ENCODE assay signal across 30 mouse cellular contexts in genomic region chr2:75614577-75614976, GRCm38 (mm10). TPM values are rescaled to one million over a fixed set of nuclear protein-coding genes. Genes with fewer than 3 reads are reported as not detected.
DNase-seq lines count a peak whose midpoint lies in the region; ATAC-seq and TF ChIP-seq lines count a peak whose summit lies in the region.
"Had no signal": no experiment of that assay in that cellular context is flagged by ENCODE, and none has a peak within 500 bp of the region (broad histone marks: within the 10 kb centered on the region; RNA-seq: fewer than 3 reads in every experiment).

No protein-coding gene starts in this region.

- TF ChIP-seq CTCF in bone marrow macrophage, adult 2 months (IDR thresholded peaks at IDR 0.05; ENCODE audit: low read depth, low read length): no peak
- TF ChIP-seq CTCF in stomach, postnatal 0 days (IDR thresholded peaks at IDR 0.05; ENCODE audit: low read depth): no peak

- DNase-seq in stomach, postnatal 0 days (ENCODE audit: low spot score): no peak
- no peak for DNase-seq in frontal cortex, postnatal 25 days (ENCODE audit: low spot score in 2 of 2)
- no peak for DNase-seq in left cerebral cortex, adult 18-20 months (ENCODE audit: low spot score in 2 of 2)
- no peak for DNase-seq in left cerebral cortex, postnatal 36 days (ENCODE audit: low spot score in 2 of 2)
- DNase-seq: adrenal gland, postnatal 14 days; cerebellum, adult 11-12 months; cerebellum, adult 9-11 months; gastrocnemius, postnatal 14 days; heart, adult 2 months; heart, postnatal 10 days; kidney, adult 2 months; left cerebral cortex, postnatal 4 days; liver, embryonic 13.5 days; lung, adult 18-20 months; lung, postnatal 10 days; right cerebral cortex, postnatal 4 days; thymus, postnatal 14 days had no signal

- no peak overlapping the region for H3K4me2 ChIP-seq in stomach, postnatal 0 days (replicated peaks; ENCODE audit: low read depth)
- H3K4me2 ChIP-seq: forebrain, embryonic 12.5 days; heart, embryonic 13.5 days; hindbrain, embryonic 14.5 days; limb, embryonic 15.5 days; liver, embryonic 13.5 days; midbrain, embryonic 12.5 days; neural tube, embryonic 13.5 days had no signal

- H3K9me3 ChIP-seq in stomach, postnatal 0 days (ENCODE audit: control insufficient read depth, low read length): no peaks in the 10 kb centered on the region
- H3K9me3 ChIP-seq: forebrain, embryonic 12.5 days; G1E; heart, embryonic 13.5 days; limb, embryonic 15.5 days; liver, embryonic 13.5 days; midbrain, embryonic 12.5 days; neural tube, embryonic 13.5 days had no signal

- no peaks in the 10 kb centered on the region for H3K36me3 ChIP-seq in macrophage (ENCODE audit: inconsistent target)
- no peaks in the 10 kb centered on the region for H3K36me3 ChIP-seq in stomach, postnatal 0 days (ENCODE audit: control insufficient read depth, insufficient read depth, low read length)
- H3K36me3 ChIP-seq: forebrain, embryonic 12.5 days; G1E; heart, embryonic 13.5 days; limb, embryonic 15.5 days; liver, embryonic 13.5 days; midbrain, embryonic 12.5 days; neural tube, embryonic 13.5 days had no signal

- TF ChIP-seq POLR2A in bone marrow macrophage, adult 2 months (IDR thresholded peaks at IDR 0.05; ENCODE audit: borderline replicate concordance, low read depth, low read length): no peak

- WGBS in macrophage (ENCODE audit: missing documents): 79% methylated on average over 6 of the region's 6 CpGs
- 51% methylated on average over 6 of the region's 6 CpGs for WGBS in stomach, postnatal 0 days

- no peaks in the 10 kb centered on the region for H3K27me3 ChIP-seq in stomach, postnatal 0 days (ENCODE audit: control insufficient read depth, insufficient read depth, low read length)
- H3K27me3 ChIP-seq: megakaryocyte, embryonic 14.5 days had no signal

- peak overlapping the region; percentile 53 for H3K27ac ChIP-seq in bone marrow macrophage, adult 2 months (ENCODE audit: insufficient read depth, low read depth, low read length)
- peak overlapping the region; percentile 94 for H3K27ac ChIP-seq in macrophage
- no peak overlapping the region for H3K27ac ChIP-seq in stomach, postnatal 0 days (replicated peaks)
- H3K27ac ChIP-seq: forebrain, embryonic 12.5 days; heart, adult 2 months; heart, embryonic 13.5 days; hindbrain, embryonic 14.5 days; kidney, postnatal 0 days; limb, embryonic 15.5 days; liver, embryonic 13.5 days; midbrain, embryonic 12.5 days; neural tube, embryonic 13.5 days had no signal

- no peak for TF ChIP-seq EP300 in stomach, postnatal 0 days (optimal IDR thresholded peaks at IDR 0.05)

- no peak overlapping the region for H3K4me3 ChIP-seq in bone marrow macrophage, adult 2 months (ENCODE audit: insufficient read depth, low read length)
- H3K4me3 ChIP-seq in macrophage (ENCODE audit: inconsistent target): no peak overlapping the region
- H3K4me3 ChIP-seq in stomach, postnatal 0 days (ENCODE audit: low read depth, low read length): no peak overlapping the region
- H3K4me3 ChIP-seq: erythroblast, embryonic 14.5 days; forebrain, embryonic 12.5 days; heart, adult 2 months; heart, embryonic 13.5 days; limb, embryonic 15.5 days; liver, embryonic 13.5 days; megakaryocyte, embryonic 14.5 days; midbrain, embryonic 12.5 days; neural tube, embryonic 13.5 days had no signal

- intact Hi-C loops in left cerebral cortex, postnatal 36 days (cut with DNase I): no loop called here

- peaks cover 37% of the 10 kb centered on the region for H3K4me1 ChIP-seq in bone marrow macrophage, adult 2 months (ENCODE audit: control insufficient read depth, insufficient read depth, low read length)
- H3K4me1 ChIP-seq in stomach, postnatal 0 days (replicated peaks; ENCODE audit: control insufficient read depth, insufficient read depth): peaks cover 6% of the 10 kb centered on the region

- no peak overlapping the region for H3K9ac ChIP-seq in stomach, postnatal 0 days (ENCODE audit: low read length)
- H3K9ac ChIP-seq: forebrain, embryonic 12.5 days; heart, embryonic 13.5 days; hindbrain, embryonic 14.5 days; limb, embryonic 15.5 days; liver, embryonic 13.5 days; midbrain, embryonic 12.5 days; neural tube, embryonic 13.5 days had no signal

- peak; percentile 41 for ATAC-seq in granulocyte monocyte progenitor cell, adult 5-6 weeks (replicated peaks; ENCODE audit: poor library complexity, severe bottlenecking)
- 0 out of 2 replicates have a peak, but pooled peaks have one; percentile 20 for ATAC-seq in stomach, postnatal 0 days (ENCODE audit: low FRiP score, low TSS enrichment)

- H3K79me2 ChIP-seq in macrophage (ENCODE audit: inconsistent target): no peaks in the 10 kb centered on the region

RNA-seq across cellular contexts. Expression of gene Hnrnpa3, which starts 44.5 kb away (rescaled TPM):
- 183 and 208 TPM in 2 replicates for polyA plus RNA-seq in bone marrow macrophage, adult 2 months (2012; ENCODE audit: insufficient read depth, insufficient read length, missing spikeins)
- total RNA-seq in granulocyte monocyte progenitor cell, adult 5-6 weeks (2014; fragmentation: Nextera tagmentation): 734 and 909 TPM in 2 replicates
- 363 and 370 TPM in 2 replicates for total RNA-seq in granulocyte monocyte progenitor cell, adult 5-6 weeks (2017)
- total RNA-seq in macrophage (2018; cell fraction: chromatin; rRNA removed): 100 to 1,000 TPM; 404 to 869 (median 663) TPM
- total RNA-seq in macrophage (2018; cell fraction: cytosol; rRNA removed): 100 to 1,000 TPM; 291 to 595 (median 415) TPM
- 100 to 1,000 TPM; 332 to 659 (median 518) TPM for total RNA-seq in macrophage (2018; cell fraction: nucleus; rRNA removed)
- 346 to 1,286 TPM (median 601 TPM) in 3 replicates for polyA plus RNA-seq in macrophage (2018)
- polyA plus RNA-seq in stomach, postnatal 0 days (2015; fragmentation: Nextera tagmentation; extraction: Ambion mirVana): 116 and 127 TPM in 2 replicates
- total RNA-seq in left cerebral cortex, adult 18-20 months (2021): 100 to 1,000 TPM; 268 to 300 TPM
- total RNA-seq in left cerebral cortex, postnatal 36 days (2021): 100 to 1,000 TPM; 260 to 274 TPM
